Mouse (Mus musculus) testis, postnatal 14 days (tissue): Measurements from ENCODE around the gene Jmjd1c.

Source experiments
- DNase-seq: peaks from one replicate; pipeline ENCODE4 v3.0.0; 2021; ENCODE audit warnings: low spot score

Gene Jmjd1c

GRCm38 (mm10) chr10:67189057-67189456 lies 93.1 kb downstream of the Jmjd1c start:
- no peak for DNase-seq

GRCm38 (mm10) chr10:67190261-67190660 lies 94.3 kb downstream of the Jmjd1c start:
- no peak for DNase-seq

GRCm38 (mm10) chr10:67192366-67192765 lies 96.4 kb downstream of the Jmjd1c start:
- DNase-seq: no peak

DNA sequence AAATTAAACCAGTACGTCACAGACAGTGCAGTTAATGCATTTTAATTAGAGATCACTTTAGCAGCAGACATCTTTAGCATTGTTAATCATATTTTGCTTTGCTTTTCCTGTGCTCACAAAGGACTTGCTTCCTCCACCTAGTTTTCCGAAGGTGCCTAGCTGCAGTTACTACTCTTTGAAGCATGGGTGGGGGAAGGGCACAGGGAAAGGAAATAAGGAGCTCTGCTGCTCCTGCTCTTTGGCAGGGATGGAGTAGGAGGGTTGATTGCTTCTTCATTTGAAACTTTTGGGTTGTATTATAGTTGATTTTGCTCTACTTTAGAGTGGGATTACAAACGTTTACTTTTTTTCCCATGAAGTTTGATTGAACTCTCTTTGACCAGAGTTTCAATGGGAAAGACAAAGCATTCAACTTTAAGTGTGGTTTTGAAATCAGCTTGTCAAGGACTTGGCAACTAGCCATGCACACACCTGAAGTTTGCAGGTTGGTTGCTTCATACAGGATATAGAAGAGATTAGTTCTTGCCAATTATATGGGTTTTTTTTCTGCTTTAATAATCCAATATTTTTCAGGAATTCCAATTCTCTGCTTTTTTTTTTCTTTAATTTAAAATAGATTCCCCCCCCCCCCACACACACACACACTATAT lies 97.2 kb downstream of the Jmjd1c start:
- no peak for DNase-seq

GRCm38 (mm10) chr10:67194046-67194445 lies 98.1 kb downstream of the Jmjd1c start:
- DNase-seq: no peak

GRCm38 (mm10) chr10:67195671-67196070 lies 99.7 kb downstream of the Jmjd1c start:
- no peak for DNase-seq

DNA sequence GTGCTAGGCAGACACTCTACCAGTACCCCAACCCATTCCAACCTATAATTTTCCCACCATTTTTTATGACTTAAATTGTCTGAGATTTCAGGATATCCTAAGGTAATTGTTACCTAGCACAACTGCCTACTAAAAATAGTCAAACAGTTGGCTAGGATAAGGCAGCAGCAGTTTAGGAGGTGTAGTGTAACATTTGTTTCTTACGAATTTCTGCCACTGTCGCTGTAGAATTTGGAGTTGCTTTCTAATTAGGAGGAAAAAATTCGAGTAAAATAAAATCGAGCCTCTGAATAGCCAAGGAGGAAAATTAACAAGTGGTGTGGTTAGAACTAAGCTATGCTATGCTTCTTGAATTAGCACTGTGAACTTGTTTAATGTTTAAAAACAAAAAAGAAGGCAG lies 101.3 kb downstream of the Jmjd1c start:
- no peak for DNase-seq

- no peak for DNase-seq
These were observed 101.9 kb downstream of the Jmjd1c start for GRCm38 (mm10) chr10:67197829-67198228.

DNA sequence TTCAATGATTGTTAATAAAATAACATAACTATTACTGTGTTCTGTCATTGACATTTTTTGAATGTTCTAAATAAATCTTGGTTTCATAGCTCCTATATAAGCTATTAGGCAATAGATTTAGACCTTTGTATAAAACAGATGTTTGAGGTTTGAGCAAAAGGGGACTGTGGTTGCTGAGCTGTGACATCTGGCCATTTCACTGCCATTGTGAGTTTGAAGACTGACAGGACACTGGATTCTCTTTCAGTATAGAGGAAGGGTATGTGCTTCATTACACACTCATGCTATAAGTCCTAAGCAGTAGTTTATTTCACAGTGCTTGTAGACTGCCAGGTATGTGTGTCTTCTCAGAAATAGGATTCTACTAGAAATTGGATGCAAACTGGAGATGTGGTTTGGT lies 105.8 kb downstream of the Jmjd1c start:
- DNase-seq: no peak

GRCm38 (mm10) chr10:67202470-67202869 lies 106.5 kb downstream of the Jmjd1c start:
- DNase-seq: no peak

- no peak for DNase-seq
These were observed 108.9 kb downstream of the Jmjd1c start for GRCm38 (mm10) chr10:67204652-67205407.

DNA sequence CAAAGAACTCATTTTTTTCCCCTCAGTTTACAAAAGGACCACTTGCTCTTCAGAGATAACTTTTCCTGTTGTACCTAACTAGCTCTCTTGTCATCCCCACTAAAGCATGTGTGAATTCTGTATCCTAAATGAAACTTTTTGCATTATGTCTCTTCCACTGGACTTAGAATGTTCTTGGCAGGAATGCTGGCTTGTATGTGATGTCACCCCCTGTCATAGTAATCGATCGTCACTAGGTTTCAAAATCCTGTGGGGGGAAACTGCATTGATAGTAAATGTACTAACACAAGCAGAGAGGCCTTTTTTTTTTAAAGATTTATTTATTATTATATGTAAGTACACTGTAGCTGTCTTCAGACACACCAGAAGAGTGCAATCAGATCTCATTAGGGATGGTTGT lies 112.0 kb downstream of the Jmjd1c start:
- DNase-seq: no peak

DNA sequence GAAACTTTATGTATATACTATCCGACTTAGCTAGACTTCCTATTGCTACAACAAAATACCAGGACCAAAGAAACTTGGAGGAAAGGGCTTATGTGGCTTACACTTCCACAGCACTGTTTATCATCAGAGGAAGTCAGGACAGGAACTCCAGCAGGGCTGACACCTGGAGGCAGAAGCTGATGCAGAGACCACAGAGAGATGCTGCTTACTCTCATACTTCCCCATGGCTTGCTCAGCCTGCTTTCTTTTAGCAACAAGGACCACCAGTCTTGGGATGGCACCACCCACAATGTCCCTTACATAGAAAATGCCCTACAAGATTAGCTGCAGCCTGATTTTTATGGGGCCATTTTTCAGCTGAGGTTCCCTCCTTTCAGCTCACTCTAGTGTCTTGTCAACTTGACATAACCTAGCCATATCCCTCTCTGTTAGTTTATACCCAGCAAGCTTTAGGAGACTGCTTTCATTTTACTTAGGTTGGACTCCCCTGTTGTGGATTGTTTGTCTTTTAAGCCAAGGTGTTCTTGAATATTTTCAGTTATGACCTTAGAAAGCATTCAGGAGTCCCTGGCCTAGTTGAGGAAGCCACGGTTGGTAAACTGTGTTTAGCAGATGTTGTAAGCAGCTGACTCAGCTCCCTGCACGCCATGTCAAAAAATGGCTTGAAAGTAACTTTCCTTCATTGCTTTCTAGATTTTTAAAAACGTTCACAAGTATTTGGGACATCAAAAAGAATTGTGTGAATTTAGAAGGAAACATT lies 114.2 kb downstream of the Jmjd1c start:
- no peak for DNase-seq

- DNase-seq: no peak
These were observed 116.1 kb downstream of the Jmjd1c start for GRCm38 (mm10) chr10:67212031-67212430.

DNA sequence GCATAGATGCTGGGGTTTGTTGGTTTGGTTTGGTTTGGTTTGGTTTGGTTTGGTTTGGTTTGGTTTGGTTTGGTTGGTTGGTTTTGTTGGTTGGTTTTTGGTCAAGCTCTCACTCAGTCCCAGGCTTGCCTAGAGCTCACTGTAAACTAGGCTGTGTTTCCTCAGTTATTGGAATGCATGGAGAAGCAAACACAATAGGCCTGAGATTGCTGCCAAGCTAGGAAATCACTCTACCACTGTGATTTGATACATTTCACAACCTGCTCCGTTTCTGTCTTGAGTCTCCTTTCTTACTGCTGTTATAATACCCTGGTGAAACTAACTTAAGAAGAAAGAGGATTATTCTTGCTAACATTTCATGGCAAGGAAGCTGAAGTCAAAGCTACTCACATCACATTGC lies 117.8 kb downstream of the Jmjd1c start:
- DNase-seq: no peak

- DNase-seq: no peak
These were observed 119.2 kb downstream of the Jmjd1c start for GRCm38 (mm10) chr10:67215133-67215532.

DNA sequence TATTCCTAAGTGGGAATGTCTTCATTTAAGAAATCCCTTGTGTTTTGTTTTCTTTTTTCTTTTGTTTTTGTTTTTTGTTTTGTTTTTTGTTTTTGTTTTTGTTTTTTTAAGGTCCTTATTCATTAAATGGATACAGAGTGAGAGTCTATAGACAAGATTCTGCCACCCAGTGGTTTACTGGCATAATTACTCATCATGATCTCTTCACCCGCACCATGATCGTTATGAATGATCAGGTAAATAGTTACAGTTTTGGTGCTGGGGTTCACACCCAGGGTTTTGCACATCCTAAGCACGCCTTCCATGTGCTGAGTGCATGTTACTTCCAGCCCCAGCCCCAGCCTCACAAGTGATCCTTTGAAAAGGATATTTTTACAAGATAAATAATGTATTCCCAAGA lies 120.9 kb downstream of the Jmjd1c start:
- no peak for DNase-seq

- no peak for DNase-seq
These were observed 123.1 kb downstream of the Jmjd1c start for GRCm38 (mm10) chr10:67218873-67219565.

DNA sequence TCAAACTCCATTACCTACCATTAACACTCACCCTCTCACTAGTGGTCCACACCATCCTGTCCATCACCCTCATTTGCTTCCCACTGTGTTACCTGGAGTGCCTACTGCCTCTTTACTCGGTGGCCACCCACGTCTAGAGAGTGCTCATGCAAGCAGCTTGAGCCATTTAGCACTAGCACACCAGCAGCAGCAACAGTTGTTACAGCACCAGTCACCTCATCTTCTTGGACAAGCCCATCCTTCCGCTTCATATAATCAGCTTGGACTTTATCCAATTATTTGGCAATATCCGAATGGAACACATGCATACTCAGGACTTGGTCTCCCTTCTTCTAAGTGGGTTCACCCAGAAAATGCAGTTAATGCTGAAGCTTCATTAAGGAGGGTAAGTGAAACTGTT lies 124.3 kb downstream of the Jmjd1c start:
- no peak for DNase-seq

GRCm38 (mm10) chr10:67221284-67221683 lies 125.4 kb downstream of the Jmjd1c start:
- DNase-seq: no peak

- DNase-seq: no peak
These were observed 128.0 kb downstream of the Jmjd1c start for GRCm38 (mm10) chr10:67223942-67224341.

DNA sequence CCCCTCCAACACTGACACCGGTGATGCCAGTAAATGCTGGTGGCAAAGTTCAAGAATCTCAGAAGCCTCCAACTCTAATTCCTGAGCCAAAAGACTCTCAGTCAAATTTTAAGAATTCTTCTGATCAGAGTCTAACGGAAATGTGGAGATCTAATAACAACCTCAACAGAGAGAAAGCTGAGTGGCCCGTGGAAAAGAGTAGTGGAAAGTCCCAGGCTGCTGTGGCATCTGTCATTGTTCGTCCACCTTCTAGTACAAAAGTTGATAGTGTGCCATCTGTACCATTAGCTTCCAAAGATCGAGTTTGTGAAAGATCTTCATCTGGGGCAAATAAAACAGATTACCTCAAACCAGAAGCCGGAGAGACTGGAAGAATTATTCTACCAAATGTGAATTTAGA lies 129.6 kb downstream of the Jmjd1c start:
- no peak for DNase-seq
